ENCODE assay signal across 17 mouse cellular contexts in genomic region chr1:150580561-150580960, GRCm38 (mm10).
DNase-seq lines count a peak whose midpoint lies in the region; TF ChIP-seq lines count a peak whose summit lies in the region.
"Had no signal": no experiment of that assay in that cellular context is flagged by ENCODE, and none has a peak within 500 bp of the region (broad histone marks: within the 10 kb centered on the region; RNA-seq: fewer than 3 reads in every experiment).

No protein-coding gene starts in this region.

- TF ChIP-seq POLR2A in heart, adult 2 months (IDR thresholded peaks at IDR 0.05; ENCODE audit: insufficient read depth, low read depth, low read length): no peak

- no peaks in the 10 kb centered on the region for H3K4me1 ChIP-seq in heart, adult 2 months (ENCODE audit: control insufficient read depth, insufficient read depth, low read length)
- H3K4me1 ChIP-seq in limb, embryonic 10.5 days: peaks cover 4% of the 10 kb centered on the region; the same call in 1 of the 2 replicates
- H3K4me1 ChIP-seq: liver, embryonic 13.5 days had no signal

- 54% methylated on average over 7 of the region's 7 CpGs for WGBS in heart, adult 2 months
- 87% methylated on average over 7 of the region's 7 CpGs for WGBS in limb, embryonic 10.5 days

- no peaks in the 10 kb centered on the region for H3K36me3 ChIP-seq in heart, adult 2 months (ENCODE audit: control insufficient read depth, insufficient read depth, low read length)
- H3K36me3 ChIP-seq in limb, embryonic 10.5 days: peaks cover 39% of the 10 kb centered on the region
- H3K36me3 ChIP-seq: liver, embryonic 13.5 days had no signal

- H3K27me3 ChIP-seq in heart, adult 2 months (ENCODE audit: control insufficient read depth, insufficient read depth, low read length): no peaks in the 10 kb centered on the region
- no peaks in the 10 kb centered on the region for H3K27me3 ChIP-seq in limb, embryonic 10.5 days (ENCODE audit: low read depth, poor library complexity, severe bottlenecking)
- H3K27me3 ChIP-seq: liver, embryonic 13.5 days had no signal

- H3K4me3 ChIP-seq in heart, adult 2 months: no peak overlapping the region
- H3K4me3 ChIP-seq in limb, embryonic 10.5 days: no peak overlapping the region
- H3K4me3 ChIP-seq: liver, embryonic 13.5 days had no signal

- no peak for TF ChIP-seq EP300 in heart, adult 2 months (IDR thresholded peaks at IDR 0.05; ENCODE audit: insufficient read depth, low read depth, low read length)

- no peak overlapping the region for H3K9ac ChIP-seq in heart, adult 2 months (ENCODE audit: low read depth, low read length)
- H3K9ac ChIP-seq: hindbrain, embryonic 14.5 days; liver, embryonic 13.5 days had no signal

- peak overlapping the region; percentile 15 for H3K27ac ChIP-seq in heart, adult 2 months
- H3K27ac ChIP-seq in limb, embryonic 10.5 days: no peak overlapping the region
- H3K27ac ChIP-seq: hindbrain, embryonic 14.5 days; kidney, postnatal 0 days; liver, embryonic 13.5 days had no signal

- no peaks in the 10 kb centered on the region for H3K9me3 ChIP-seq in limb, embryonic 10.5 days (replicated peaks)
- H3K9me3 ChIP-seq: liver, embryonic 13.5 days had no signal

- DNase-seq in adrenal gland, adult (ENCODE audit: inconsistent age in 2 of 2, low spot score in 1 of 2): peak; percentile 12 to 73
- no peak for DNase-seq in adrenal gland, adult 8-10 months
- peak; percentile 22 to 50 for DNase-seq in heart, adult 2 months
- no peak for DNase-seq in heart, postnatal 25 days (ENCODE audit: low spot score)
- DNase-seq in gastrocnemius, postnatal 36 days: peak; percentile 31 to 33
- DNase-seq in limb, embryonic 10.5 days (ENCODE audit: low spot score): no peak
- DNase-seq in frontal cortex, postnatal 36 days (ENCODE audit: low spot score in 2 of 2): no peak
- DNase-seq: cerebellum, adult 11-12 months; cerebellum, postnatal 10 days; kidney, adult 2 months; layer of hippocampus, adult 9-11 months; liver, embryonic 13.5 days; lung, adult 2 months; lung, postnatal 14 days; spleen, adult 18-20 months had no signal

- TF ChIP-seq CTCF in heart, adult 2 months (IDR thresholded peaks at IDR 0.05): no peak

- H3K79me2 ChIP-seq in heart, adult 2 months (replicated peaks; ENCODE audit: control insufficient read depth, insufficient read depth, low read length): no peaks in the 10 kb centered on the region

- intact Hi-C loops in heart, adult 2 months (cut with DNase I): no loop called here
- intact Hi-C loops in heart, postnatal 25 days (cut with DNase I): no loop called here
- intact Hi-C loops in gastrocnemius, postnatal 36 days (cut with DNase I): no loop called here

Comparison
In these comparisons a context has a peak if more than half of its experiments do, and no peak if none do; other contexts are left out.
1. DNase-seq: peak in adrenal gland, adult (2 of 2), heart, adult 2 months (2 of 2) and gastrocnemius, postnatal 36 days (2 of 2); none in adrenal gland, adult 8-10 months (single experiment), heart, postnatal 25 days (single experiment), limb, embryonic 10.5 days (single experiment) and frontal cortex, postnatal 36 days (0 of 2).